Mouse (Mus musculus) limb, embryonic 11.5 days (tissue): ENCODE data around the gene Rev3l. TPM values are rescaled to one million over a fixed set of nuclear protein-coding genes. Genes with fewer than 3 reads are reported as not detected.
A peak's percentile ranks its signal among the peaks of the same experiment; 100 is the strongest.

ENCODE experiments used
- ATAC-seq: fragments of 200-750 bp; cut with Nextera tagmentation; 2 replicates; pipeline ENCODE4 v1.8.0; 2017; ENCODE audit warnings: low read depth; ENCODE audit not compliant: insufficient number of reproducible peaks, low FRiP score, low TSS enrichment
- DNase-seq: peaks from one replicate; pipeline ENCODE4 v3.0.0-alpha.2; 2015; ENCODE audit warnings: low spot score
- H3K27ac ChIP-seq: fragments of 300-500 bp; sonication (generic); replicated peaks from 2 replicates; pipeline ENCODE4 v1.5.1; 2014; ENCODE audit warnings: low read depth, mild to moderate bottlenecking, low read length
- H3K27me3 ChIP-seq: fragments of 300-500 bp; sonication (generic); 2 replicates; pipeline ENCODE4 v1.6.1; 2014; ENCODE audit warnings: mild to moderate bottlenecking, low read length, mixed read lengths; ENCODE audit not compliant: control insufficient read depth, insufficient read depth
- H3K36me3 ChIP-seq: fragments of 300-500 bp; sonication (generic); 2 replicates; pipeline ENCODE4 v1.6.1; 2014; ENCODE audit warnings: mild to moderate bottlenecking, low read length, moderate library complexity, mixed read lengths; ENCODE audit not compliant: control insufficient read depth, insufficient read depth
- H3K4me1 ChIP-seq: fragments of 300-500 bp; sonication (generic); 2 replicates; pipeline ENCODE4 v1.6.1; 2014; ENCODE audit warnings: low read length, mixed read lengths; ENCODE audit not compliant: control insufficient read depth, insufficient read depth
- H3K4me2 ChIP-seq: fragments of 300-500 bp; sonication (generic); 2 replicates; pipeline ENCODE4 v1.6.1; 2014; ENCODE audit warnings: low read depth, mild to moderate bottlenecking, moderate library complexity; ENCODE audit not compliant: severe bottlenecking
- H3K4me3 ChIP-seq: fragments of 300-500 bp; sonication (generic); 2 replicates; pipeline ENCODE4 v1.5.1; 2014; ENCODE audit warnings: low read depth, low read length
- H3K9ac ChIP-seq: fragments of 300-500 bp; sonication (generic); 2 replicates; pipeline ENCODE4 v1.6.1; 2014; ENCODE audit warnings: mild to moderate bottlenecking, low read length
- H3K9me3 ChIP-seq: fragments of 300-500 bp; sonication (generic); 2 replicates; pipeline ENCODE4 v1.6.1; 2016; ENCODE audit warnings: low read length; ENCODE audit not compliant: control insufficient read depth
- WGBS: fragments of 180-500 bp; shearing (Covaris S2); extraction: QIAGEN DNeasy Blood & Tissue Kit; methylation state at CpG from one replicate; pipeline ENCODE4 v1.1.7; 2014; 5-methylcytosine and 5-hydroxymethylcytosine counted together
- polyA plus RNA-seq: library from polyadenylated mRNA; unstranded; fragments of >200 nt; fragmentation: Nextera tagmentation; extraction: Ambion mirVana; gene quantifications from 2 replicates; pipeline ENCODE4 v1.2.1, GENCODE M21; 2014

Gene Rev3l
- polyA plus RNA-seq, 1 experiment from 2014 or later: 17.0 TPM

DNA sequence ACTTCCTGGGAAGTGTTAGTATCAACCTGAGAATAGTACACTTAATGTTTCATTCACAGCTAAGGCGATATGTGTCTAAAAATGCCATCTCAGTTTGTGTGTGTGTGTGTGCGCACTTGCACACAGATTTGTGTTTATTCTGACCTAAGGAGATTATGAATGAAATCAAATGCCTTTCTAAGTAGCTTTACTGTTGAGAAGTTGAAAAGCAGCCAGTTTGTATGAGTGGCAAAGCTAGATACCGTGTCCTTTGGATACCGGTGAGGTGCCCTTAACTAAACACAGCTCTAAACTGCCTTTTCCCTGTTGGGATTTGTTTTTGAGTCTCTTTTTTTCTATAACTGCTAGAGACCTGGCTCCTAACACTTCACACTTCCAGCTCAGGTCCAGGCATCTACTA lies 34.8 kb downstream of the Rev3l start:
- no peak overlapping the region for H3K4me2 ChIP-seq
- no peak for DNase-seq
- no peak overlapping the region for H3K27ac ChIP-seq
- H3K27me3 ChIP-seq: no peaks in the 10 kb centered on the region
- H3K4me1 ChIP-seq: no peaks in the 10 kb centered on the region
- H3K4me3 ChIP-seq: no peak overlapping the region
- H3K9me3 ChIP-seq: no peaks in the 10 kb centered on the region
- H3K36me3 ChIP-seq: no peaks in the 10 kb centered on the region
- WGBS: 96% methylated on average over 4 of the region's 4 CpGs
- ATAC-seq: no peak
- H3K9ac ChIP-seq: no peak overlapping the region

GRCm38 (mm10) chr10:39772259-39772658 lies 40.3 kb downstream of the Rev3l start:
- H3K9me3 ChIP-seq: no peaks in the 10 kb centered on the region
- H3K4me2 ChIP-seq: no peak overlapping the region
- WGBS: 77% methylated on average over 2 of the region's 2 CpGs
- H3K4me1 ChIP-seq: peaks cover 3% of the 10 kb centered on the region; the same call in 1 of the 2 replicates
- ATAC-seq (no peak), DNase-seq (no peak)
- H3K27ac ChIP-seq: no peak overlapping the region
- H3K36me3 ChIP-seq: no peaks in the 10 kb centered on the region
- H3K4me3 ChIP-seq: no peak overlapping the region
- H3K9ac ChIP-seq: no peak overlapping the region
- H3K27me3 ChIP-seq: no peaks in the 10 kb centered on the region

GRCm38 (mm10) chr10:39773940-39774726 lies 42.2 kb downstream of the Rev3l start:
- Histone ChIP-seq H3K27me3 (no peaks in the 10 kb centered on the region), H3K27ac (no peak overlapping the region), H3K4me1 (peaks cover 3% of the 10 kb centered on the region; the same call in 1 of the 2 replicates), H3K4me3 (no peak overlapping the region), H3K4me2 (no peak overlapping the region), H3K9ac (no peak overlapping the region), H3K36me3 (no peaks in the 10 kb centered on the region), H3K9me3 (no peaks in the 10 kb centered on the region)
- ATAC-seq (no peak), DNase-seq (no peak)
- 74% methylated on average over 9 of the region's 9 CpGs for WGBS

GRCm38 (mm10) chr10:39776927-39777326 lies 45.0 kb downstream of the Rev3l start:
- no peak overlapping the region for H3K4me3 ChIP-seq
- H3K4me2 ChIP-seq: no peak overlapping the region
- H3K27ac ChIP-seq: no peak overlapping the region
- no peaks in the 10 kb centered on the region for H3K27me3 ChIP-seq
- H3K4me1 ChIP-seq: peaks cover 3% of the 10 kb centered on the region; the same call in 1 of the 2 replicates
- no peaks in the 10 kb centered on the region for H3K9me3 ChIP-seq
- no peaks in the 10 kb centered on the region for H3K36me3 ChIP-seq
- H3K9ac ChIP-seq: no peak overlapping the region
- DNase-seq (no peak), ATAC-seq (no peak)
- 89% methylated on average over 3 of the region's 3 CpGs for WGBS

DNA sequence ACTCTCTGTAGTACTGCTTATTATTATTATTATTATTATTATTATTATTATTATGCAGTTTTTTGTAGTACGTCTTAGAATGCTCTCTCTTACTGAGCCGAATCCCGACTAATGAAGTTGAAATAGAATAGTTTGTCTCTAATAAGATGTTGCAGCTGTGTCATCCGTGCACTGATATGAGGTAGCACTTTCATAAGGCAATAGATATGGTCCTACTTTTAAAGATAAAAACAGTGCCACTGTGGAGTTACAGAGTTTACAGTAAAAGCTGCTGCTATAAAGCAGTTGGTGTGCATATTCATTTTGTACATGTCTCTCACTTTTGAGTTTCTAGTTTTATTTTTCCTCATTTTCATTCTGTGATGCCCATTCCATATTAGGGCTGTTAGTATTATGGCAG lies 46.4 kb downstream of the Rev3l start:
- Histone ChIP-seq H3K36me3 (no peaks in the 10 kb centered on the region), H3K9ac (no peak overlapping the region), H3K4me1 (no peaks in the 10 kb centered on the region), H3K9me3 (no peaks in the 10 kb centered on the region), H3K4me3 (no peak overlapping the region), H3K27me3 (no peaks in the 10 kb centered on the region), H3K27ac (no peak overlapping the region), H3K4me2 (no peak overlapping the region)
- ATAC-seq (no peak), DNase-seq (no peak)
- WGBS: 92% methylated on average over 4 of the region's 4 CpGs

DNA sequence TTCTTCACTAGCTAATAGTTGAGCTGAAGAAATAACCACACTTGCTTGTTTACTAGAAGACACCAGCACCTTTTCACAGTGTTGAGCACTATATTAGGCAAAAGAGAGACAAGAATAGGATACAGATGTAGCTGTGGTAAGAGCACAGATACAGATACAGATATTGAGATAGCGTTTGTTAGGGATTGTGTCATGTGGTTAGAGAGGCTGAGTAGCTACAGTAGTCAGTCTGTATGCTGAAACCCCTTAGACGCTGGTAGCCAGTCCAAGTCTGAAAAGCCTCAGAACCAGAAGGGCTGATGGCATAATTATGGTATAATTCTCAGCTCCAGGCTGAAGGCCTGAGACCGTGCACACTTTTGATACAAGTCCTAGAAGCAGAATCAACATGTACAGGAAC lies 53.3 kb downstream of the Rev3l start:
- Histone ChIP-seq H3K4me3 (no peak overlapping the region), H3K27ac (no peak overlapping the region), H3K9me3 (no peaks in the 10 kb centered on the region), H3K27me3 (no peaks in the 10 kb centered on the region), H3K4me1 (no peaks in the 10 kb centered on the region), H3K9ac (no peak overlapping the region), H3K36me3 (no peaks in the 10 kb centered on the region), H3K4me2 (no peak overlapping the region)
- DNase-seq: no peak
- no peak for ATAC-seq
- WGBS: 91% methylated on average over 3 of the region's 3 CpGs

DNA sequence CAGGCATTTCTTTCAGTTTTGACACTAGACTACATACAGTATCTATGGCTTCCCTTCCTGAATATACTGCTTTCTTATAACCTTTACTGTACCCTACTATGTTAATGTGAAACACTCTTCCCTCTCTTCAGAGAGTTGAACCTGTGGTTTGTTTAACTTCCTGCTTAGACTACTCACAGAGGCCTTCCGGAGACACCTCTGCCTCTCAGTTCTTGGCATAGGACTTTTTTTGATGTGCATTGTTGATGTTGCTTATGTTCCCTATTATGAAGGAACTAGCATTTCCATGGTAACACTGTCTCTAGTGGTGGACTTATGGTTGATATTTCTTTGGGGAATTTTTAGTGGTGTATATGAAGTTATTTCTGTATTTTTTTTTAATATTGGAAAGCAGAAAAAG lies 61.4 kb downstream of the Rev3l start:
- Histone ChIP-seq H3K36me3 (no peaks in the 10 kb centered on the region; the same call in 1 of the 2 replicates), H3K4me3 (no peak overlapping the region), H3K9ac (no peak overlapping the region), H3K27me3 (no peaks in the 10 kb centered on the region), H3K4me2 (no peak overlapping the region), H3K9me3 (no peaks in the 10 kb centered on the region), H3K4me1 (no peaks in the 10 kb centered on the region), H3K27ac (no peak overlapping the region)
- ATAC-seq (no peak), DNase-seq (no peak)
- 93% methylated on average over 1 of the region's 1 CpGs for WGBS

DNA sequence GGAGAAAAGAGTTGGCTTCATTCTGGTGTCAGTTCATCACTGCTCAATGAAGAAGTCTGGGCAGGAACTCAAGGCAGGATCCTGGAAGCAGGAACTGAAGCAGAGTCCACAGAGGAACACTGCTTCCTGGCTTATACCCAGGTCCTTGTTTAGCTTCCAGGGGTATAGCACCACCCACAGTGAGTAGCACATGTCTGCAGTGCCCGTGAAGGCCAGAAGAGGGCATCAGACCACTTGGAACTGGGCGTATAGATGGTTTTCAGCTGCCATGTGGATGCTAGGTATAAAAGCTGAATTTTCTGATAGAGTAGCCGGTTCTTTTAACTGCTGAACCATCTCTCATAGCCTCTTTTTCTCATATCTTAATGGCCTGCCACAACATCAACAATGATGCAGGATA lies 79.6 kb downstream of the Rev3l start:
- Histone ChIP-seq H3K4me3 (no peak overlapping the region), H3K9me3 (no peaks in the 10 kb centered on the region), H3K4me1 (no peaks in the 10 kb centered on the region), H3K9ac (no peak overlapping the region), H3K27ac (no peak overlapping the region), H3K27me3 (no peaks in the 10 kb centered on the region), H3K4me2 (no peak overlapping the region), H3K36me3 (peaks cover 2% of the 10 kb centered on the region; the same call in 1 of the 2 replicates)
- 64% methylated on average over 3 of the region's 3 CpGs for WGBS
- no peak for ATAC-seq
- peak; percentile 75 for DNase-seq

DNA sequence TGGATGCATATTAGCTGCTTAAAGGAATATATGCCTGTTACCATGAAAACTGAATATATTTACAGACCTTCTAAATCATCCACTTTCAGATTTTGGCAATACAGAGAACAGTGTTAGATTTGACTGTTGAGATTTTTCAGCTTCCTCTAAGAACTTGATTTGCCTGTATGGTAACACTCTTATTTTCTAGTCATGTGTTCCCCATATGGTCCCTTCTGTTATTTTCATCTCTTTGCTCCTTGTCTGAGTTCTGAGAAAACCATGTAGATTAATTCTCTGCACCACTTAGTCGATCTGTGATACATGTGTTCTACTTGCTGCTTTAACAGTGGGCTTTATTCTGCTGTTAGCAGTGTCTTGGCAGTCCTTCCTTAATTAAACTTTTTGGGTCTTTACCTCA lies 110.7 kb downstream of the Rev3l start:
- Histone ChIP-seq H3K9ac (no peak overlapping the region), H3K27ac (no peak overlapping the region), H3K4me1 (no peaks in the 10 kb centered on the region), H3K4me3 (no peak overlapping the region), H3K4me2 (no peak overlapping the region), H3K27me3 (no peaks in the 10 kb centered on the region), H3K9me3 (no peaks in the 10 kb centered on the region), H3K36me3 (peaks cover 9% of the 10 kb centered on the region; the same call in 1 of the 2 replicates)
- 74% methylated on average over 1 of the region's 1 CpGs for WGBS
- ATAC-seq: no peak
- DNase-seq: no peak
